Mouse (Mus musculus) cerebellum, adult (tissue): ENCODE data around the gene Ufd1.
"Not testable (repeated sequence)": the region's sequence is repeated elsewhere in the genome, so short reads cannot be mapped to it uniquely, and the experiment has no call there.

Experiments
- ATAC-seq: cut with Nextera tagmentation; 2 replicates; pipeline ENCODE4 v1.9.2; 2017; ENCODE audit warnings: mild to moderate bottlenecking, moderate library complexity, mixed read lengths; ENCODE audit not compliant: insufficient number of reproducible peaks, low FRiP score, low TSS enrichment

Gene Ufd1

GRCm38 (mm10) chr16:18805746-18806145, 5.8 kb upstream of the Ufd1 start:
- no peak for ATAC-seq

- ATAC-seq, result no peak
These were observed 2.6 kb upstream of the Ufd1 start for GRCm38 (mm10) chr16:18809001-18809400.

GRCm38 (mm10) chr16:18811032-18811431, 547 bp upstream of the Ufd1 start:
- ATAC-seq, result no peak

GRCm38 (mm10) chr16:18812385-18812910, 869 bp downstream of the Ufd1 start:
- ATAC-seq, result no peak

- ATAC-seq, result no peak
These were observed 10.8 kb downstream of the Ufd1 start for GRCm38 (mm10) chr16:18822356-18822755.

GRCm38 (mm10) chr16:18822925-18823324, 11.3 kb downstream of the Ufd1 start:
- ATAC-seq, result no peak

- ATAC-seq, result no peak
These were observed 17.1 kb downstream of the Ufd1 start for GRCm38 (mm10) chr16:18828630-18829029.

GRCm38 (mm10) chr16:18829102-18829501, 17.5 kb downstream of the Ufd1 start:
- ATAC-seq, result no peak

GRCm38 (mm10) chr16:18833486-18833885, 21.9 kb downstream of the Ufd1 start:
- no peak for ATAC-seq

GRCm38 (mm10) chr16:18836073-18836467, 24.5 kb downstream of the Ufd1 start:
- peak; percentile 4; the same call in 1 of the 2 replicates for ATAC-seq

- peak; percentile 99 for ATAC-seq
These were observed 25.1 kb downstream of the Ufd1 start, which contains the start of the genes 2510002D24Rik and Gm28539 for GRCm38 (mm10) chr16:18836468-18837208. TSS of gene 2510002D24Rik (plus strand) at chr16:18836578. TSS of gene Gm28539 (plus strand) at chr16:18836584.

GRCm38 (mm10) chr16:18838346-18838745, 26.8 kb downstream of the Ufd1 start:
- no peak for ATAC-seq

- no peak for ATAC-seq
These were observed 34.8 kb downstream of the Ufd1 start for GRCm38 (mm10) chr16:18846301-18846820.

GRCm38 (mm10) chr16:18849521-18850190, 38.1 kb downstream of the Ufd1 start:
- ATAC-seq, result not testable (repeated sequence)

- peak; percentile 66 for ATAC-seq
These were observed 47.0 kb downstream of the Ufd1 start for GRCm38 (mm10) chr16:18858551-18858950.

- no peak for ATAC-seq
These were observed 48.6 kb downstream of the Ufd1 start for GRCm38 (mm10) chr16:18860186-18860585.

GRCm38 (mm10) chr16:18870495-18870894, 58.9 kb downstream of the Ufd1 start:
- ATAC-seq, result not testable (repeated sequence)

- no peak for ATAC-seq
These were observed 64.5 kb downstream of the Ufd1 start for GRCm38 (mm10) chr16:18876091-18876441.

GRCm38 (mm10) chr16:18876442-18877308, 65.1 kb downstream of the Ufd1 start, which contains the start of the genes Mrpl40 and Hira:
TSS of gene Mrpl40 (minus strand) at chr16:18876862.
TSS of gene Hira (plus strand) at chr16:18877037.
- ATAC-seq, result peak; percentile 82
